Mouse (Mus musculus) spleen, postnatal 36 days (tissue): Measurements from ENCODE around the gene Tmem247.
A peak's percentile ranks its signal among the peaks of the same experiment; 100 is the strongest.

Experiments
- DNase-seq, 2 experiments: peaks; one replicate each; pipeline ENCODE4 v3.0.0; 2022; ENCODE audit warnings: low spot score in 2 of 2, mixed read lengths in 1 of 2

The Tmem247 gene

GRCm38 (mm10) chr17:86913003-86913607 is 4.0 kb upstream of the Tmem247 start:
- DNase-seq = no peak

- DNase-seq = no peak
These were observed 1.6 kb upstream of the Tmem247 start for GRCm38 (mm10) chr17:86915540-86915939.

GRCm38 (mm10) chr17:86918786-86919185 is 1.6 kb downstream of the Tmem247 start:
- DNase-seq = peak in 1 of 2 experiments; percentile 19

GRCm38 (mm10) chr17:86919729-86920128 is 2.6 kb downstream of the Tmem247 start:
- no peak for DNase-seq

GRCm38 (mm10) chr17:86924679-86925078 is 7.5 kb downstream of the Tmem247 start:
- no peak for DNase-seq

- no peak for DNase-seq
These were observed 9.7 kb downstream of the Tmem247 start for GRCm38 (mm10) chr17:86926836-86927235.

- no peak for DNase-seq
These were observed 12.2 kb downstream of the Tmem247 start for GRCm38 (mm10) chr17:86929355-86929754.

GRCm38 (mm10) chr17:86929981-86930380 is 12.8 kb downstream of the Tmem247 start:
- DNase-seq = no peak

- DNase-seq = no peak
These were observed 15.7 kb downstream of the Tmem247 start for GRCm38 (mm10) chr17:86932896-86933295.

GRCm38 (mm10) chr17:86937064-86937463 is 19.9 kb downstream of the Tmem247 start:
- no peak for DNase-seq

GRCm38 (mm10) chr17:86937497-86938155 is 20.5 kb downstream of the Tmem247 start:
- peak; percentile 46 to 60 for DNase-seq

- no peak for DNase-seq
These were observed 21.5 kb downstream of the Tmem247 start for GRCm38 (mm10) chr17:86938683-86939082.

GRCm38 (mm10) chr17:86942112-86942511 is 25.0 kb downstream of the Tmem247 start:
- no peak for DNase-seq

GRCm38 (mm10) chr17:86943158-86943557 is 26.0 kb downstream of the Tmem247 start:
- DNase-seq = no peak

GRCm38 (mm10) chr17:86946078-86946477 is 28.9 kb downstream of the Tmem247 start:
- DNase-seq = no peak

- DNase-seq = no peak
These were observed 31.0 kb downstream of the Tmem247 start, which contains the start of gene Atp6v1e2 for GRCm38 (mm10) chr17:86947840-86948796. Atp6v1e2 (minus strand) TSS chr17:86947897.

- DNase-seq = no peak
These were observed 31.7 kb downstream of the Tmem247 start for GRCm38 (mm10) chr17:86948801-86949200.

GRCm38 (mm10) chr17:86957239-86957638 is 40.1 kb downstream of the Tmem247 start:
- DNase-seq = no peak

- peak in 1 of 2 experiments; percentile 28 for DNase-seq
These were observed 40.8 kb downstream of the Tmem247 start for GRCm38 (mm10) chr17:86957968-86958367.

- no peak for DNase-seq
These were observed 44.2 kb downstream of the Tmem247 start for GRCm38 (mm10) chr17:86961301-86961841.

GRCm38 (mm10) chr17:86962297-86962893 is 45.2 kb downstream of the Tmem247 start:
- DNase-seq = peak; percentile 82 to 86
